Mouse (Mus musculus) bone marrow, adult 2 months (tissue): ENCODE data around the gene Galnt10. TPM values are rescaled to one million over a fixed set of nuclear protein-coding genes. Genes with fewer than 3 reads are reported as not detected.

ENCODE experiments used
- H3K27ac ChIP-seq: fragments of 200-500 bp; 2 replicates; pipeline ENCODE4 v1.5.1; 2012; ENCODE audit warnings: low read depth, mild to moderate bottlenecking, control low read depth, inconsistent platforms, low read length; ENCODE audit not compliant: control insufficient read depth, poor library complexity, insufficient read depth
- H3K4me1 ChIP-seq: fragments of 200-500 bp; 2 replicates; pipeline ENCODE4 v1.6.1; 2011; ENCODE audit warnings: low read length; ENCODE audit not compliant: control insufficient read depth, insufficient read depth
- H3K4me3 ChIP-seq: fragments of 200-500 bp; replicated peaks from 2 replicates; pipeline ENCODE3; 2011; ENCODE audit warnings: mild to moderate bottlenecking, low read depth, low read length, control low read depth; ENCODE audit not compliant: control insufficient read depth
- CTCF ChIP-seq: fragments of 200-500 bp; IDR thresholded peaks from 2 replicates; pipeline ENCODE4 v1.5.1; 2011; ENCODE audit warnings: low read length, control low read depth; ENCODE audit not compliant: control insufficient read depth, insufficient read depth
- POLR2A ChIP-seq: fragments of 200-500 bp; IDR thresholded peaks from 2 replicates; pipeline ENCODE4 v1.6.1; 2011; ENCODE audit warnings: low read depth, mild to moderate bottlenecking, control low read depth, low read length, borderline replicate concordance; ENCODE audit not compliant: control insufficient read depth
- WGBS: fragments of 180-500 bp; shearing (Covaris S2); methylation state at CpG from one replicate; pipeline ENCODE4 v1.1.7; 2018; 5-methylcytosine and 5-hydroxymethylcytosine counted together
- polyA plus RNA-seq: library from polyadenylated mRNA; stranded (reverse); fragments of >200 nt; gene quantifications from 2 replicates; pipeline ENCODE4 v1.2.4, GENCODE M21; 2011; ENCODE audit warnings: low replicate concordance; ENCODE audit not compliant: missing spikeins, insufficient read depth, insufficient read length

Gene Galnt10
- polyA plus RNA-seq, 1 experiment = 16.6 TPM

DNA sequence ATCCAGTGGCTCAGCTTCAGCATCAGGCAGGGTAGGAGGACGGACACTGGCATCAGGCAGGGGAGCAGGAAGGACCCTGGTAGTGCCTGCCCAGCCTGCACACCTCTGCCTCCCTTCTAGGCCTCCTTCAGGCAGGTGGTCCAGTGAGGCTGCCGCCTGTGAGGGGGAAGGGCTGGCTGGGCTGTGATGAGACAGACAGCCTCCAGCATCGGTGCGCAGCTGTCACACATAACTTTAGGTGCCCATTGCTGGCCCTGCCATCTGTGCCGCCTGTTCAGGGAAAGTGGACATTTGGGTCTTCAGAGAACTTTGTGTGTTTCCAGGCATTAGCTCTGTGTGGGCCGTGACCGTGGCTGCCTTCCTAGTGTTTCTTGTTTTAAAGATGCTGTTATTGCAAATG, 47.5 kb downstream of the Galnt10 start:
- 94% methylated on average over 7 of the region's 7 CpGs for WGBS
- no peak for TF ChIP-seq CTCF
- no peak for TF ChIP-seq POLR2A
- H3K4me1 ChIP-seq = peaks cover 9% of the 10 kb centered on the region
- H3K27ac ChIP-seq = no peak overlapping the region
- no peak overlapping the region for H3K4me3 ChIP-seq

DNA sequence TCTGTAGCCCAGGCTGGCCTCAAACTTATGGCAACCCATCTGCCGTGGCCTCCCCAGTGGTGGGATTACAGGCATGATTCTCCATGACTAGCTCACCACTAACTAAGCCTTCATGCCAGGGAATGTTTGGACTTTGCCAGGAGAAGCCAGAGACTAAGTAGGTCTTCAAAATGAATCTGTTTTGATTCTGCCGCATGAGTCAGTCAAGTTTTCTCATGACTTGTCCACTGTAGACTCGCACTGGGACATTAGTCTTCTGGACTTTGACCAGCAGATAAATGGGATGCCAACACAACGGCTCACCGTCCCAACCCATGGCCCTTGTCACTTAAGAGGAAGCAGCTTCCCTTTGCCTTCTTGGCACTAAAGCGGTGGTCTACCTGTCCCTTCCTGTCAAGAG, 49.2 kb downstream of the Galnt10 start:
- WGBS = 90% methylated on average over 6 of the region's 6 CpGs
- TF ChIP-seq POLR2A (no peak), CTCF (no peak)
- Histone ChIP-seq H3K27ac (no peak overlapping the region), H3K4me3 (no peak overlapping the region), H3K4me1 (no peaks in the 10 kb centered on the region; the same call in 1 of the 2 replicates)

- H3K4me1 ChIP-seq = no peaks in the 10 kb centered on the region; the same call in 1 of the 2 replicates
- 63% methylated on average over 17 of the region's 17 CpGs for WGBS
- TF ChIP-seq CTCF (no peak), POLR2A (no peak)
- no peak overlapping the region for H3K27ac ChIP-seq
- H3K4me3 ChIP-seq = no peak overlapping the region
Observed at GRCm38 (mm10) chr11:57696207-57696676, 51.0 kb downstream of the Galnt10 start.

DNA sequence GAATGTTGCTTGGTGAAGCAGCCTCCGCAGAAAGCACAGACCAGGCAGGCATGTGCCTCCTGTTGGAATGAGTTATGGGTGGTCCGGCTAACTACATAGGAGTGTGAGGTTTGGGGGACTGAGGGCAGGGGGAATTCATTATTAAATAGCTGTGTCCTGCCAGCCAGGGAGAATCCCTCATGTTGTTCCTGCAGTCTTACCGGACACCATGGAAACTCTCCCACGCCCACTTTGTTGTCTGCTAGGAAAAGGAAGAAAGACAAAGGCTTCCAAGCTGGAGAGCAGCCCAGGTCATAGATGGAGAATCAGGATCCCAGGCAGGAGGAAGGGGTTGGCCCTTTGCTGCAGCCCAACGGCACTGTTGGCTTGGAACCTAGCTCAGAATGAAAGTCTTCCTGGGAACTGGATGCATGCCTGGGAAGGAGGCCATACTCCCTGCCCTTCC, 51.6 kb downstream of the Galnt10 start:
- Histone ChIP-seq H3K4me1 (no peaks in the 10 kb centered on the region; the same call in 1 of the 2 replicates), H3K4me3 (no peak overlapping the region), H3K27ac (no peak overlapping the region)
- 93% methylated on average over 5 of the region's 5 CpGs for WGBS
- TF ChIP-seq CTCF (no peak), POLR2A (no peak)

DNA sequence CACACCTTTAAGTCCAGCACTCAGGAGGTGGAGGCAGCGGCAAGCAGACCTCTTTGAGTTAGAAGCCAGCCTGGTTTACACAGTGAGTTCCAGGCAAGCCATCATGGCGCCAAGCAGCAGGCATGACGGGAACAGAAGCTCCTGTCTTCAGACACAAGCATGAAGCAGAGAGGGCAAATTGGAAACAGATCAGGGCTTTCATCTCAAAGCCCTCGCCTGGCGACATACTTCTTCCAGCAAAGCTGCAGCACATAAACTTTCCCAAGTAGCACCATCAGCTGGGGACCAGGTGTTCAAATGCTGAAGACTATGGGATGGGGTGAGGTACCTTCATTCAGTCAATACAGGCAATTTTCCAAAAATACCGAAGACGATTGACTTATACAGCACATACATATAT, 54.9 kb downstream of the Galnt10 start:
- no peaks in the 10 kb centered on the region; the same call in 1 of the 2 replicates for H3K4me1 ChIP-seq
- TF ChIP-seq POLR2A (no peak), CTCF (no peak)
- H3K27ac ChIP-seq = no peak overlapping the region
- WGBS = 93% methylated on average over 7 of the region's 7 CpGs
- no peak overlapping the region for H3K4me3 ChIP-seq

GRCm38 (mm10) chr11:57701193-57701925, 56.1 kb downstream of the Galnt10 start:
- Histone ChIP-seq H3K27ac (no peak overlapping the region), H3K4me1 (no peaks in the 10 kb centered on the region; the same call in 1 of the 2 replicates), H3K4me3 (no peak overlapping the region)
- WGBS = 84% methylated on average over 11 of the region's 11 CpGs
- TF ChIP-seq CTCF (no peak), POLR2A (no peak)

- Histone ChIP-seq H3K4me3 (no peak overlapping the region), H3K4me1 (no peaks in the 10 kb centered on the region), H3K27ac (no peak overlapping the region)
- TF ChIP-seq CTCF (no peak), POLR2A (no peak)
- 84% methylated on average over 5 of the region's 5 CpGs for WGBS
Observed at GRCm38 (mm10) chr11:57701956-57702355, 56.7 kb downstream of the Galnt10 start.

- no peaks in the 10 kb centered on the region; the same call in 1 of the 2 replicates for H3K4me1 ChIP-seq
- WGBS = 83% methylated on average over 1 of the region's 1 CpGs
- TF ChIP-seq POLR2A (no peak), CTCF (no peak)
- no peak overlapping the region for H3K27ac ChIP-seq
- H3K4me3 ChIP-seq = no peak overlapping the region
Observed at GRCm38 (mm10) chr11:57706620-57707019, 61.4 kb downstream of the Galnt10 start.

GRCm38 (mm10) chr11:57707114-57707798, 62.0 kb downstream of the Galnt10 start:
- H3K4me3 ChIP-seq = no peak overlapping the region
- no peaks in the 10 kb centered on the region; the same call in 1 of the 2 replicates for H3K4me1 ChIP-seq
- WGBS = 79% methylated on average over 5 of the region's 5 CpGs
- peak; percentile 51; the same call in 1 of the 2 replicates for TF ChIP-seq CTCF
- TF ChIP-seq POLR2A = no peak
- H3K27ac ChIP-seq = no peak overlapping the region
